Mouse (Mus musculus): ENCODE results near the gene Met.

GRCm38 (mm10) chr6:17559657-17560056 is 96.1 kb downstream of the Met start:
- TF ChIP-seq POLR2A (IDR thresholded peaks at IDR 0.05; ENCODE audit: low read depth, low read length) (no peak), CTCF (IDR thresholded peaks at IDR 0.05; ENCODE audit: extremely low read depth, insufficient read length, insufficient replicate concordance, low read depth, low read length) (no peak)
